12 mouse cellular contexts compared by ENCODE assay signal in genomic region chr2:35445610-35446009, GRCm38 (mm10). TPM values are rescaled to one million over a fixed set of nuclear protein-coding genes. Genes with fewer than 3 reads are reported as not detected.
DNase-seq lines count a peak whose midpoint lies in the region; ATAC-seq and TF ChIP-seq lines count a peak whose summit lies in the region.
"Had no signal": no experiment of that assay in that cellular context is flagged by ENCODE, and none has a peak within 500 bp of the region (broad histone marks: within the 10 kb centered on the region; RNA-seq: fewer than 3 reads in every experiment).

No protein-coding gene starts in this region.

- H3K27ac ChIP-seq in heart, adult 2 months, result peak overlapping the region; percentile 66
- peak overlapping the region; percentile 66; the same call in 1 of the 2 replicates for H3K27ac ChIP-seq in lung, embryonic 15.5 days
- peak overlapping the region; percentile 41; the same call in 1 of the 2 replicates for H3K27ac ChIP-seq in embryonic facial prominence, embryonic 13.5 days

- no peak for ATAC-seq in lung, embryonic 15.5 days (ENCODE audit: borderline replicate concordance, extremely low read depth, low FRiP score, low TSS enrichment)
- no peak for ATAC-seq in embryonic facial prominence, embryonic 13.5 days (ENCODE audit: insufficient number of reproducible peaks, insufficient read depth, low FRiP score, low TSS enrichment, low read depth)
- 0 out of 2 replicates have a peak, but pooled peaks have one; percentile 12 for ATAC-seq in monocyte, adult 5-6 weeks (replicated peaks; ENCODE audit: insufficient number of reproducible peaks, low FRiP score, low TSS enrichment, poor library complexity, severe bottlenecking)
- ATAC-seq in frontal cortex, adult (ENCODE audit: low TSS enrichment), result no peak

- no peaks in the 10 kb centered on the region for H3K9me3 ChIP-seq in lung, embryonic 15.5 days
- H3K9me3 ChIP-seq in embryonic facial prominence, embryonic 13.5 days, result no peaks in the 10 kb centered on the region
- H3K9me3 ChIP-seq: liver, embryonic 15.5 days had no signal

- DNase-seq in heart, adult 2 months, result no peak
- no peak for DNase-seq in heart, postnatal 10 days
- no peak for DNase-seq in lung, adult 2 months
- no peak for DNase-seq in left cerebral cortex, adult 11 months (ENCODE audit: low spot score)
- DNase-seq: adrenal gland, postnatal 14 days; kidney, postnatal 14 days had no signal

- H3K9ac ChIP-seq in heart, adult 2 months (ENCODE audit: low read depth, low read length), result no peak overlapping the region
- no peak overlapping the region for H3K9ac ChIP-seq in lung, embryonic 15.5 days
- no peak overlapping the region for H3K9ac ChIP-seq in embryonic facial prominence, embryonic 13.5 days
- H3K9ac ChIP-seq: liver, embryonic 15.5 days had no signal

- WGBS in heart, adult 2 months, result 44% methylated on average over 7 of the region's 7 CpGs
- WGBS in lung, embryonic 15.5 days, result 60% methylated on average over 7 of the region's 7 CpGs
- WGBS in lung, adult 2 months, result 42% methylated on average over 7 of the region's 7 CpGs
- whole genome bisulfite sequencing in embryonic facial prominence, embryonic 13.5 days, result 65% methylated on average over 7 of the region's 7 CpGs

- peaks cover 51% of the 10 kb centered on the region for H3K4me1 ChIP-seq in heart, adult 2 months (ENCODE audit: control insufficient read depth, insufficient read depth, low read length)
- peaks cover 64% of the 10 kb centered on the region for H3K4me1 ChIP-seq in lung, embryonic 15.5 days
- peaks cover 37% of the 10 kb centered on the region for H3K4me1 ChIP-seq in lung, adult 2 months (ENCODE audit: control insufficient read depth, insufficient read depth, low read length)
- peaks cover 71% of the 10 kb centered on the region for H3K4me1 ChIP-seq in embryonic facial prominence, embryonic 13.5 days

- H3K4me2 ChIP-seq in lung, embryonic 15.5 days, result no peak overlapping the region
- peak overlapping the region; percentile 20; the same call in 1 of the 2 replicates for H3K4me2 ChIP-seq in embryonic facial prominence, embryonic 13.5 days

- no peak for TF ChIP-seq EP300 in heart, adult 2 months (IDR thresholded peaks at IDR 0.05; ENCODE audit: insufficient read depth, low read depth, low read length)

- no peak overlapping the region for H3K4me3 ChIP-seq in heart, adult 2 months
- no peak overlapping the region for H3K4me3 ChIP-seq in lung, embryonic 15.5 days
- no peak overlapping the region for H3K4me3 ChIP-seq in lung, adult 2 months (replicated peaks; ENCODE audit: extremely low read depth, low read depth, low read length)
- H3K4me3 ChIP-seq in embryonic facial prominence, embryonic 13.5 days, result no peak overlapping the region
- H3K4me3 ChIP-seq: liver, embryonic 15.5 days had no signal

- intact Hi-C loops in heart, adult 2 months (cut with DNase I), result loop anchor here (1.0 to 5.0 kb wide), 3 partner anchors 13 to 67 kb away; no protein-coding TSS in a partner anchor
- intact Hi-C loops in heart, postnatal 10 days (cut with DNase I), result loop anchor here (2.0 kb wide), 1 partner anchor 13 kb away; no protein-coding TSS in a partner anchor

- peaks cover 2% of the 10 kb centered on the region for H3K36me3 ChIP-seq in heart, adult 2 months (ENCODE audit: control insufficient read depth, insufficient read depth, low read length)
- no peaks in the 10 kb centered on the region for H3K36me3 ChIP-seq in lung, embryonic 15.5 days
- H3K36me3 ChIP-seq in embryonic facial prominence, embryonic 13.5 days, result no peaks in the 10 kb centered on the region

- TF ChIP-seq POLR2A in heart, adult 2 months (IDR thresholded peaks at IDR 0.05; ENCODE audit: insufficient read depth, low read depth, low read length), result no peak
- no peak for TF ChIP-seq POLR2A in lung, adult 2 months (IDR thresholded peaks at IDR 0.05; ENCODE audit: borderline replicate concordance, extremely low read depth, low read depth, low read length)

- H3K79me2 ChIP-seq in heart, adult 2 months (replicated peaks; ENCODE audit: control insufficient read depth, insufficient read depth, low read length), result no peaks in the 10 kb centered on the region

- TF ChIP-seq CTCF in heart, adult 2 months (IDR thresholded peaks at IDR 0.05), result no peak
- no peak for TF ChIP-seq CTCF in lung, adult 2 months (IDR thresholded peaks at IDR 0.05; ENCODE audit: insufficient read depth, low read length)

- H3K27me3 ChIP-seq in heart, adult 2 months (ENCODE audit: control insufficient read depth, insufficient read depth, low read length), result no peaks in the 10 kb centered on the region
- H3K27me3 ChIP-seq in lung, embryonic 15.5 days, result no peaks in the 10 kb centered on the region
- no peaks in the 10 kb centered on the region for H3K27me3 ChIP-seq in embryonic facial prominence, embryonic 13.5 days
- H3K27me3 ChIP-seq: liver, embryonic 15.5 days had no signal

RNA-seq across cellular contexts. Expression of gene Ggta1, which starts 17.4 kb away (rescaled TPM):
- total RNA-seq in heart, adult 2 months (2021), result 10 to 100 TPM; 15.4 to 15.5 TPM
- polyA plus RNA-seq in heart, adult 2 months (2012; rRNA removed), result 8.6 and 16.0 TPM in 2 replicates
- 10 to 100 TPM; 19.9 to 28.8 TPM for total RNA-seq in heart, postnatal 10 days (2021)
- polyA plus RNA-seq in lung, embryonic 15.5 days (2015; fragmentation: Nextera tagmentation; extraction: Ambion mirVana), result 19.6 and 20.8 TPM in 2 replicates
- 17.8 and 24.4 TPM in 2 replicates for polyA plus RNA-seq in lung, adult 2 months (2012; rRNA removed)
- polyA plus RNA-seq in embryonic facial prominence, embryonic 13.5 days (2015; fragmentation: Nextera tagmentation; extraction: Ambion mirVana), result 16.7 and 18.8 TPM in 2 replicates
- total RNA-seq in monocyte, adult 5-6 weeks (2017), result 133 to 163 TPM (median 146 TPM) in 3 replicates

RNA-seq across cellular contexts. Expression of gene 4930402F06Rik, which starts 48.6 kb away (rescaled TPM):
- not detected for total RNA-seq in heart, adult 2 months (2021)
- not detected in 2 replicates for polyA plus RNA-seq in heart, adult 2 months (2012; rRNA removed)
- total RNA-seq in heart, postnatal 10 days (2021), result not detected
- not detected in 2 replicates for polyA plus RNA-seq in lung, embryonic 15.5 days (2015; fragmentation: Nextera tagmentation; extraction: Ambion mirVana)
- not detected in 2 replicates for polyA plus RNA-seq in lung, adult 2 months (2012; rRNA removed)
- not detected in 2 replicates for polyA plus RNA-seq in embryonic facial prominence, embryonic 13.5 days (2015; fragmentation: Nextera tagmentation; extraction: Ambion mirVana)
- total RNA-seq in monocyte, adult 5-6 weeks (2017), result not detected in 3 replicates
- total RNA-seq: adrenal gland, postnatal 14 days had no signal
- polyA plus RNA-seq: cortical plate, adult 2 months; liver, embryonic 15.5 days had no signal
